Mouse (Mus musculus) G1E (cell line): ENCODE data around the gene Iqgap1.

ENCODE experiments used
- CTCF ChIP-seq: IDR thresholded peaks from 2 replicates; pipeline ENCODE4 v1.5.1; 2012; ENCODE audit warnings: low read depth, low read length, inconsistent platforms, mixed read lengths
- GATA1 ChIP-seq: IDR thresholded peaks from 2 replicates; pipeline ENCODE4 v1.6.1; 2012; ENCODE audit warnings: borderline replicate concordance, low read length, inconsistent platforms, mixed read lengths
- GATA2 ChIP-seq: IDR thresholded peaks from 2 replicates; pipeline ENCODE4 v1.6.1; 2012; ENCODE audit warnings: low read depth, low read length, inconsistent platforms, borderline replicate concordance
- POLR2AphosphoS5 ChIP-seq: IDR thresholded peaks from 2 replicates; pipeline ENCODE4 v1.6.1; 2012; ENCODE audit warnings: low read depth, low read length, inconsistent platforms; ENCODE audit not compliant: insufficient replicate concordance
- TAL1 ChIP-seq: conservative IDR thresholded peaks from 2 replicates; pipeline ENCODE4 v1.6.1; 2012; ENCODE audit warnings: low read depth, low read length, inconsistent platforms, mixed read lengths

DNA sequence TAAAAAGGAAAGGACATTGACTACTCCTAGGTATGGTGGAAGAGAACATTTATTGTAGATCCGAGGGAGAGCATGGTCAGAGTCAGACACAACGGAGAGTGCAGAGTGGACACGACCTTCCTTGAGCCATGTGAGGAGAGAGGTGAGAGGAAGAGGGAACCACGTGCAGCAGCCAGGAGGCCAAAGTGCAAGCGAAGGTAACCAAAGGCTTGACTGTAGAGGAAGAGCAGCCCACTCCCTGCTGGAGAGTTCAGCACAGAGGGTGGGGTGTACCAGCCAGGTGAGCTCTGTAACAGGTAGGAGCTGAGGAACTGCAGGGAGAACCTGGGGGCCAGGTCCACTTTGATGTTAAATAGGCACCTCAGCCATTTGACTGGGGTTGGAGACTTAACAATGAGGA lies 16.4 kb upstream of the Iqgap1 start:
- TF ChIP-seq CTCF = no peak
- TF ChIP-seq POLR2AphosphoS5 = no peak
- TF ChIP-seq TAL1 = no peak
- no peak for TF ChIP-seq GATA1
- TF ChIP-seq GATA2 = no peak
